Mouse (Mus musculus) neutrophil, adult 5-6 weeks (primary cell): Measurements from ENCODE around the gene Zgpat. TPM values are rescaled to one million over a fixed set of nuclear protein-coding genes. Genes with fewer than 3 reads are reported as not detected.
A peak's percentile ranks its signal among the peaks of the same experiment; 100 is the strongest.

Source experiments
- ATAC-seq: fragments of 151-379, 151-347 bp; 2 replicates; pipeline ENCODE4 v1.8.0; 2017; ENCODE audit warnings: mild to moderate bottlenecking, moderate TSS enrichment; ENCODE audit not compliant: insufficient number of reproducible peaks, poor library complexity, low FRiP score, severe bottlenecking; ENCODE audit errors: extremely low read depth
- total RNA-seq: library from RNA; stranded (forward); fragments of 200-1000 nt; gene quantifications from 2 replicates; pipeline ENCODE4 v1.2.3, GENCODE M21; 2017

Gene Zgpat
- total RNA-seq = 81.7 and 86.8 TPM in 2 replicates

GRCm38 (mm10) chr2:181364860-181365596, at the start of gene Zgpat, which contains the start of gene Arfrp1:
TSS of gene Zgpat (plus strand) at chr2:181364928.
TSS of gene Arfrp1 (minus strand) at chr2:181365404.
- peak; percentile 86 for ATAC-seq

DNA sequence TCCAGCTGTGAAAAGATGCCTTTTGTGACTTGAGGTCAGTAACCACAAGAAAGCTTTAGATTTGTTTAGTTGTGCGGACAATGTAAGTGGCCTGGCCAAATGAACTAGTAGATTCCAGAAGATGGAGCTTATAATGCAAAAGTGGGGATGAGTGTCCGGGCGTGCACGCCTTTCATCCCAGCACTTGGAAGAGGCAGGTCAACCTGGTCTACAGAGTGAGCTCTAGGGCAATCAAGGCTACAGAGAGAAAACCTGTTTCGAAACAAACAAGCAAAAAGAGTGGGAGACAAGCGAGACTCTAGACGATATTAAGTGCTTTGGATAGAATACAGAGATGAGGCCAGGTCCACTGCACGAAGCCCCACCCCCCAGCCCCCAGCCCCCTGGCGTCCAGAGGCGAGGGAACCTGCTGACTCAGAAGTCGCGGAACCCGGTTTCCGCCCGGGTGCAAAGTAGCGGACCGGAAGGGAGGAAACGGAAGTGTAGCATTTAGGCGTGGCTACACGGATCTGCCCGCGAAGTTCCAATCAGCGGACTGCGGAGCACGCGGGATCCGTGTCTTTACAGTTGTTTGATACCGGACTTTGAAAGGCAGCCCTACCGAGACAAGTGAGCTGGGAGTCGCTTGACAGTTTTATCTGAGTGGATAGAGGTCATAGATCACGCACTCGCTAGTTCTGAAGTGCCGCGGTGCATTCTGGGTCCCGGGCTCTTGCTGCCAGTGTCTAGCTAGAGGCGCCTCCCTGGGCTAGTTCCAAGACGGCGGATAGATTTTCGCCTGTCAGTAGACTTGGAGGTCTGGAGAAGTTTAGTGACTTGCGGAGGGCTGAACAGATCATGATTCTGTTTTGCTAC, 45.3 kb upstream of the Zgpat start, which contains the start of gene Rtel1:
Gene Rtel1, plus strand, starts transcription at position 492 of the 855 bp plus-strand sequence.
- peak; percentile 93 for ATAC-seq

- no peak for ATAC-seq
Observed at GRCm38 (mm10) chr2:181320103-181320499, 44.6 kb upstream of the Zgpat start.

GRCm38 (mm10) chr2:181322136-181322535, 42.6 kb upstream of the Zgpat start:
- ATAC-seq = no peak

- no peak for ATAC-seq
Observed at GRCm38 (mm10) chr2:181326098-181326497, 38.6 kb upstream of the Zgpat start.

GRCm38 (mm10) chr2:181332542-181332941, 32.2 kb upstream of the Zgpat start:
- ATAC-seq = no peak

- ATAC-seq = peak; percentile 91
Observed at GRCm38 (mm10) chr2:181334023-181334422, 30.7 kb upstream of the Zgpat start.

DNA sequence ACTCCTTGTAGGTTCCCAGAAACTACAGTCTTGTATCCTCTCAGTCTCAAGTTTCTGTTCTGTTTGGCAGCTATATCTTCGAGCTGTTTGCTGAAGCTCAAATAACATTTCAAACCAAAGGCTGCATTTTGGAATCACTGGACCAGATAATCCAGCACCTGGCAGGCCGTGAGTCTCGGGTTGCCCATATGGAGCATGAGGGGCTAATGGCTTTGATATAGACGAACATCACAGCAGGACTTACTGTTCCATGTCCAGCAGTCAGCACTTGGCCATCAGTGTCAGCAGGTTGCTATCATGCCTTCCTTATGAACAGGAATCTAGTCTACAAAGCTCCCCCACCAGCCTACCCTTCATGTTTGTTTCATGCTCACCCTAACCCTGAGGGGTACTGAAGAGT, 24.3 kb upstream of the Zgpat start:
- no peak for ATAC-seq

DNA sequence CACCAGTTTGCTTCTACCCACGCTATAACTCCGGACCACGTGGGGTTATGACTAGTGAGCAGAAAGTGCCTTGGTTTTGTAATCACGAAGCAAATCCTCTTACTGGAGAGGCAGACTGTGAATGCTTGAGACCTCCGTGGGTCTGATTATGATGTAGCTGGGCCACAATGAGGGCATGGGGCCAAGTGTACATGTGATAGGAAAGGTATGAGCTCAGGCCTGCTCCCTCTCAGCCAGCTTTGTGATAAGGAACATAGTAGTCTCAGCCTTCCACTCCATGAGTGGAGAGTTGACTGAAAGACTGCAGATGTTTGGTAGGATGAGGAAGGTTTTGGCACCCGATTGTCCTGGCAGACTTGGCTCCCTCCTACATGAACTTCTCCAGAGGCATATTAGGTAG, 22.0 kb upstream of the Zgpat start:
- no peak for ATAC-seq

GRCm38 (mm10) chr2:181356780-181357179, 7.9 kb upstream of the Zgpat start:
- ATAC-seq = no peak

DNA sequence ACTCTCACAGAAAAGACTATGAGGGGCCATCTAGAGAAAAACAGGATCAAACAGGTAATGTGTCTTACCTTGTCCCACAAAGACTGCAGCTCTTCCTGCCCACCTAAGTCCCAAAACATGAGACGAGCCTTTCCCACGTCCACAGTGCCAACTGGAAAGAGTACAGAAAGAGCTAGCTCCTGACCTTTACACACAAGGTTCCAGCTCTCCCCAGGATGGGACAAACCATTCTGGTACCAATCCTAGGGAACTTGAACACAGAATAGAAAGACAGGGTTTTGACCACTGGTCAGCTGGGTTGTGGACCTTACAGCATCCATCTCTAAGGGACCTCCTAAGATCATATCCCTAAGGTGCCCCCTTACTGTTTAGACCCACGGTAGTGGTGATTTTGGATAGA, 782 bp upstream of the Zgpat start:
- ATAC-seq = no peak

DNA sequence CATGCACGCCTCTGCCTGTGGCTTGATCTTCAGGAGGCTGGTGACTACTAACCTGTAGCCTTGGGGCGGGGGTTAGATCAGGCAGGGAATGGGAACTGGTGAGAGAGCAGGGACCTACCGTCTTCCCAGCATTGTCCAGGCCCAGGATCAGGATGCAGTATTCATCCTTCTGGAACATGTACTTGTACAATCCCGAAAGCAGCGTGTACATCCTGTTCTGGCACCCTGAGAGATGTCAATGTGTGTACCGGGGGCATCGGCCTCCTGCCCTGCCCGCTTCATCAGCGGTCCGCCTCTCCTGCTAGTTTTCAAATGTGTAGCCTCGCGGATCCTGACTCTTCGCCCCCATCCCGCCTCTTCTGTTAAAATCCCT, 255 bp upstream of the Zgpat start:
- no peak for ATAC-seq

DNA sequence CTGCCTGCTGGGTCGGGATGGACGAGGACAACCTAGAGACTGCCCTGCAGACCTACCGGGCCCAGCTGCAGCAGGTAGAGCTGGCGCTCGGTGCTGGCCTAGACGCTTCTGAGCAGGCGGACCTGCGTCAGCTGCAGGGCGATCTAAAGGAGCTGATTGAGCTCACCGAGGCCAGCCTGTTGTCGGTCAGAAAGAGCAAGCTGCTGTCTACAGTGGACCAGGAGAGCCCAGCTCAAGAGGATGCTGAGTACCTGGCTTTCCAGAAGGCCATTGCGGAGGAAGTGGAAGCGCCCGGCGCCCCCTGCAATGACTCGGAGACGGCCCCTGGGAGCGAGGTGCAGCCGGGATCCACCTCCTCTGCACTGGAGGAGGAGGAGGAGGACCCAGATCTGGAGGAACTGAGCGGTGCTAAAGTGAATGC, 937 bp downstream of the Zgpat start:
- ATAC-seq = peak; percentile 14; the same call in 1 of the 2 replicates

GRCm38 (mm10) chr2:181370001-181370400, 5.3 kb downstream of the Zgpat start:
- ATAC-seq = no peak

DNA sequence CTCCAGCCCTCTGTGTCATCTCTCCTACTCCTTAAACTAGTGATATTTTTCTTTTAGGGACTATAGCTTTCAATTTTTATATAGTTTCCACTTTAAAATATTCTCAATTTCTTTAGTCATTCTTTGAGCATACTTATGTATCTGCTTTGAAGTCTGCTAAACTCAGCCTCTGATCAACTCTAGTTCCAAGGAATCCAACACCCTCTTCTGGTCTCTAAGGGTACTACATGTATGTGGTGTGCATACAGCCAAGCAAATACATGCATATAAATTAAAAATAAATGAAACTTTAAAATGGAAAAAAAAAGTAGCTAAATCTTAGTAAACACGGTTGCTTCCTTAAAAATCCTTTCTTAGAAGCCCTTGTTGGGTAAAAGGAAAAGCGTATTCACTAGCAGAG, 11.1 kb downstream of the Zgpat start:
- ATAC-seq = peak; percentile 46; the same call in 1 of the 2 replicates

GRCm38 (mm10) chr2:181377230-181377629, 12.5 kb downstream of the Zgpat start:
- no peak for ATAC-seq

DNA sequence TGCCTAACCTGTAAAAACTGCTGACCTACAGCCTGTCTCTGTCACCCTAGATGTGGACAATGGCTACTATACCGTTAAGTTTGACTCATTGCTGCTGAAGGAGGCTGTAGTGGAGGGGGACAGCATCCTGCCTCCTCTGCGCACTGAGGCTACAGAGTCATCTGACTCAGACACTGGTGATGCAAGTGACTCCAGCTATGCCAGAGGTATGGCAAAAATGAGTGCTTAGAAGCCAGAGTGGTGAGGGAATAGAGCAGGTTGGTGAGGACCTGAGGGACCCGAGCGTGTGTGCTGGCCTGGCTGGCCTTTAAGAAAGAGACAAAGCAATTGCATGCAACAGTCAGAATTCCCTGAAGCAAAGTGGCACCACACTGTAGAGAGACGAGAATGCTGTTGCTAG, 14.0 kb downstream of the Zgpat start:
- ATAC-seq = no peak

DNA sequence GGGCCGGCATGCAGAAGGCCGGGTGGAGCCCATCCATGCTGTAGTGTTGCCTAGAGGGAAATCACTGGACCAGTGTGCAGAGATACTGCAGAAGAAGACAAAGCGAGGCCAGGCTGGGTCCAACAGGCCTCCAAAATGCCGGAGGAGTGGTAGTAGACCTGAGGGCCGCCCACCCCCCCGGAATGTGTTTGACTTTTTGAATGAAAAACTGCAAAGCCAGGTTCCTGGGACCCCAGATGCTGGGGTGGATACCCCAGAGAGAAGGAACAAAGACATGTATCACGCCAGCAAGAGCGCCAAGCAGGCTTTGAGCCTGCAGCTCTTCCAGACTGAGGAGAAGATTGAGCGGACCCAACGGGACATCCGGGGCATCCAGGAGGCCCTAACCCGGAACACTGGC, 15.1 kb downstream of the Zgpat start, which contains the start of gene Lime1:
Gene Lime1, plus strand, starts transcription at position 301 of the 400 bp plus-strand sequence.
- no peak for ATAC-seq

- ATAC-seq = no peak
Observed at GRCm38 (mm10) chr2:181380251-181380650, 15.5 kb downstream of the Zgpat start.

DNA sequence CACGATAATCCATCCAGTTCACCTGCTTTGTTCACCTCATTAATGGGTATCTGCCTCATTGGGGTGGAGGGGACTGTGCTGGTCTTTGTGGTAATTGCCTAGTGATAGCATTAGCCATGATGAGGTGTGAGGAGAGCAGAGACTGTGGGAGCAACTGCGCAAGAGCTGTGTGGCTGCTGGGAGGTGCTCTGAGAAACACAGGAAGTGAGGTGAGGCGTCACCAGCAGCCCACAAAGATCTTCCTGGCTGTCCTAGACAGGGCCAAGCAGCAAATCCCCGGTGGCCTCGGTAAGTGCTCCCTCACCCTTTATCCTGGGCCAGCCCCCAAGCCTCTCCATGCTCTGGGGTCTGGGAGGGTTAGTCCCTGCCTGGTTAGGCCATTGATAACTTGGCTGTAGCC, 16.4 kb downstream of the Zgpat start:
- peak; percentile 40; the same call in 1 of the 2 replicates for ATAC-seq
